ENCODE assay signal across 11 mouse cellular contexts in the genomic region with DNA sequence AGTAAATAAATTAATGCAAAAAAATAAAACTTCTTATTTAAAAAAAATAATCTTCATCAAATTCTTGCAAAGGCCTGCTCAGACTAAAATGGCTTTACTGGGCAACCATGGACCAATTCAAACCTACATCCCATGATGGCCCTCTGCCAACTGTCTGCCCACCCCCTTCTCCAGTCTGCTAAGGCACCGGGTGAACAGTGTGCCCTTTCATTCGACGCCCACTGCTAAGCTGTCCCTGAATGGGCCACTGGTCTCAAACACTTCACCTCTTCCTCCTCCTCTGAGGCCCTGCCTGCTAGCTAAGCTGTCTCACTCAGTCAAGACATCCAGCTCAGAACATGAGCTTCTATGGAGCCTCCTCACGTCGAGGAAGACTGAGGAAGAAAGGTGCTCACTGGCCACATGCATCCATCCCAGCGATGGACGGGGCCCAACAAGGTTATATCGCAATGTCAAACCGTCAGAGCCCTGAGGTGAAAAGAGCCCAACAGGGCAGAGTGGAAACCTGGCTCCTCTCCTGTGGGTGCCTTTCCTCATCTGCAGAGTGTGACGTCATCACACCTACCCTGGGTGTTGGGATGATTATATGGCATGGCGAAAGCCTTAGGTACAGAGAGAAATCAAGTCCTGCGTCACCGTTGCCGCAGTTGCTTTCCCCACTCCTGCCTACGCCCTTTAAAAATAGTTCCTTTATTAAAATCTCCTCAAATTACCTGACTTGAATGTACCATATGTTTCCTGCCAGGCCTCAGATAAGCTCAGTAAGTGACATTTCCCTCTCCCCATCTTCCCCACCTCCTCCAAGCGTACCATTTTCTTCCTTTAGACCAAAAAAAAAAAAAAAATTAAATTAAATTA.
DNase-seq lines count a peak whose midpoint lies in the region; ATAC-seq and TF ChIP-seq lines count a peak whose summit lies in the region.
"Had no signal": no experiment of that assay in that cellular context is flagged by ENCODE, and none has a peak within 500 bp of the region (broad histone marks: within the 10 kb centered on the region; RNA-seq: fewer than 3 reads in every experiment).

No protein-coding gene starts in this region.

- no peak for TF ChIP-seq POLR2A in thymus, adult 2 months (IDR thresholded peaks at IDR 0.05; ENCODE audit: control insufficient read depth, extremely low read depth, insufficient read depth, low read length, poor library complexity)

- WGBS in heart, embryonic 12.5 days: 73% methylated on average over 16 of the region's 16 CpGs
- WGBS in hindbrain, embryonic 16.5 days: 72% methylated on average over 16 of the region's 16 CpGs
- WGBS in thymus, adult 2 months: 87% methylated on average over 16 of the region's 16 CpGs

- H3K4me3 ChIP-seq in heart, embryonic 12.5 days: no peak overlapping the region
- no peak overlapping the region for H3K4me3 ChIP-seq in hindbrain, embryonic 16.5 days (ENCODE audit: low read length)
- H3K4me3 ChIP-seq in thymus, adult 2 months (ENCODE audit: control insufficient read depth, insufficient read depth, low read length): no peak overlapping the region

- peak; percentile 56; the same call in 1 of the 2 replicates for ATAC-seq in heart, embryonic 12.5 days (ENCODE audit: insufficient number of reproducible peaks, low FRiP score)
- peak; percentile 78 for ATAC-seq in hindbrain, embryonic 16.5 days
- ATAC-seq: activated CD4-positive, CD25-positive, alpha-beta regulatory T cell, adult 4 months; CD4-positive, CD25-positive, alpha-beta regulatory T cell, adult 4 months; intestine, postnatal 0 days had no signal

- DNase-seq in heart, adult 8-10 months (ENCODE audit: low spot score): no peak
- peak; percentile 79 to 81 for DNase-seq in right cerebral cortex, postnatal 10 days (ENCODE audit: low spot score in 2 of 2)
- DNase-seq in right cerebral cortex, adult 2 months (ENCODE audit: low spot score in 2 of 2): no peak
- no peak for DNase-seq in thymus, adult 2 months
- no peak for DNase-seq in c-Kit-positive CD71-positive TER-119-positive erythroid progenitor cells, embryonic 14.5 days (ENCODE audit: low spot score)
- DNase-seq in cerebellum, adult 11-12 months: no peak

- no peaks in the 10 kb centered on the region for H3K36me3 ChIP-seq in heart, embryonic 12.5 days
- no peaks in the 10 kb centered on the region for H3K36me3 ChIP-seq in hindbrain, embryonic 16.5 days (ENCODE audit: control insufficient read depth, insufficient read depth, low read length)
- no peaks in the 10 kb centered on the region for H3K36me3 ChIP-seq in thymus, adult 2 months (ENCODE audit: control insufficient read depth, insufficient read depth, low read length)

- H3K9ac ChIP-seq in heart, embryonic 12.5 days: no peak overlapping the region
- no peak overlapping the region for H3K9ac ChIP-seq in hindbrain, embryonic 16.5 days (ENCODE audit: low read depth, low read length)

- peaks cover 63% of the 10 kb centered on the region for H3K4me1 ChIP-seq in heart, embryonic 12.5 days (replicated peaks)
- H3K4me1 ChIP-seq in hindbrain, embryonic 16.5 days (ENCODE audit: control insufficient read depth, insufficient read depth, low read depth, low read length): peaks cover 3% of the 10 kb centered on the region; the same call in 1 of the 2 replicates
- H3K4me1 ChIP-seq in thymus, adult 2 months (replicated peaks; ENCODE audit: control insufficient read depth, insufficient read depth, low read length): no peaks in the 10 kb centered on the region

- TF ChIP-seq CTCF in thymus, adult 2 months (IDR thresholded peaks at IDR 0.05; ENCODE audit: borderline replicate concordance, control insufficient read depth, extremely low read depth, insufficient read depth, low read length, poor library complexity): no peak

- H3K9me3 ChIP-seq in heart, embryonic 12.5 days (replicated peaks): no peaks in the 10 kb centered on the region
- no peaks in the 10 kb centered on the region for H3K9me3 ChIP-seq in hindbrain, embryonic 16.5 days (ENCODE audit: control insufficient read depth, low read length)

- no peak overlapping the region for H3K4me2 ChIP-seq in heart, embryonic 12.5 days
- no peak overlapping the region for H3K4me2 ChIP-seq in hindbrain, embryonic 16.5 days (ENCODE audit: low read length)

- no peaks in the 10 kb centered on the region for H3K27me3 ChIP-seq in heart, embryonic 12.5 days (replicated peaks)
- H3K27me3 ChIP-seq in hindbrain, embryonic 16.5 days (replicated peaks; ENCODE audit: control insufficient read depth, insufficient read depth, low read length): no peaks in the 10 kb centered on the region
- no peaks in the 10 kb centered on the region for H3K27me3 ChIP-seq in thymus, adult 2 months (ENCODE audit: control insufficient read depth, insufficient read depth, low read length)

- peak overlapping the region; percentile 73 for H3K27ac ChIP-seq in heart, embryonic 12.5 days (ENCODE audit: poor library complexity, severe bottlenecking)
- peak overlapping the region; percentile 58 for H3K27ac ChIP-seq in hindbrain, embryonic 16.5 days (ENCODE audit: low read depth, low read length)
- no peak overlapping the region for H3K27ac ChIP-seq in thymus, adult 2 months (ENCODE audit: control insufficient read depth, insufficient read depth, low read length)

Comparison
In these comparisons a context has a peak if more than half of its experiments do, and no peak if none do; other contexts are left out.
1. DNase-seq: peak in right cerebral cortex, postnatal 10 days (2 of 2); none in heart, adult 8-10 months (single experiment), right cerebral cortex, adult 2 months (0 of 2), thymus, adult 2 months (single experiment), c-Kit-positive CD71-positive TER-119-positive erythroid progenitor cells, embryonic 14.5 days (single experiment) and cerebellum, adult 11-12 months (single experiment).